8 mouse cellular contexts compared by ENCODE assay signal in the genomic region with DNA sequence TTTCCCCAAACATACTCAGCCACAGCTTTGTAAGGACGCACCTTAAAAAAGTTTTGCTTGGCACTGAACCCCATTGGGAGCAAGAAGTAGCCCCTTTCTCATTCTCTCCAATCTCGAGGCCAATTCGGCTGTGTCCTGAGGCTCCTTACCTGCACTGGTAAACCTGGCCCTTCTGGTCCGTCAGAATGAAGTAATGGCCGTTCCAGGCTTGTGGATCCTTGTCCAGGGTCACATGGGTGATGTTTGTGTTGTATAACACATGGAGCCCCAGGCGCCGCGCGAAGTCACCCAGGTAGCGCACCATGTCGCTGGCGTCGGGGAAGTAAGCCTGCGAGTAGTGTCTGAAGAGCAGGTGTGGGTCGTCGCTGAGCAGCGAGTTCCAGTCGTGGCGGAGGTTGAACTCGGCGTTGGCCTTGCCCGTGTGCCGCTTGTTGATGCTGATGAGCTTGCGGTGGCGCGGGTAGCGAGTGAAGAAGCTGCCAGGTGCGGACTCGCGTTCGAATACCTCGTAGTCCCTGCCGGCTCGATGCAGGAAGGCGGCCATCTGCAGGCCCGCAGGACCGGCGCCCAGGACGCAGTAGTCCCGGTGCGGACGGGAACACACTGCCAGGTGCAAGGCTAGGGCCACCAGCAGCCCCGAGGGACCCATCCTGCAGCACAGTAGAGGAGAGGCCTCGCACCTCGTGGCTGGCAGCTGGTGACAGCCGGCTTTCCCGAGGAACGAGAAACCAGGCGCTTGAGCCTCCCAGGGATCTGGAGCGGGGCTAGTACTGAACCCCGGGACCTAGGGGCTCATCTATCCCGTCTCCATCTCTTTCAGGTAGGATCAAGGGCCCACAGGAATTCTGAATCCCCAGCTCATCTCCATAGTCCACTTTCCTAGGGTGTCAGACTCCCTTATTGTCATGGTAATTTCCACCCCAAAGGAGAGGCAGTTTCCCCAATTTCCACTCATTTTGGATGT. TPM values are rescaled to one million over a fixed set of nuclear protein-coding genes. Genes with fewer than 3 reads are reported as not detected.
DNase-seq lines count a peak whose midpoint lies in the region; ATAC-seq and TF ChIP-seq lines count a peak whose summit lies in the region.

No protein-coding gene starts in this region.

- H3K27me3 ChIP-seq in erythroblast, embryonic 14.5 days (ENCODE audit: control insufficient read depth): peaks cover 47% of the 10 kb centered on the region
- H3K27me3 ChIP-seq in heart, postnatal 0 days (ENCODE audit: control insufficient read depth, insufficient read depth, low read length): peaks cover 24% of the 10 kb centered on the region
- peaks cover 46% of the 10 kb centered on the region for H3K27me3 ChIP-seq in liver, embryonic 13.5 days

- TF ChIP-seq EP300 in heart, postnatal 0 days (IDR thresholded peaks at IDR 0.05; ENCODE audit: low read depth): no peak

- peaks cover 31% of the 10 kb centered on the region for H3K36me3 ChIP-seq in erythroblast, embryonic 14.5 days (ENCODE audit: control insufficient read depth)
- H3K36me3 ChIP-seq in heart, postnatal 0 days (replicated peaks; ENCODE audit: control insufficient read depth, insufficient read depth, low read length): peaks cover 24% of the 10 kb centered on the region
- H3K36me3 ChIP-seq in liver, embryonic 13.5 days: peaks cover 28% of the 10 kb centered on the region

- H3K27ac ChIP-seq in heart, postnatal 0 days (ENCODE audit: low read depth): no peak overlapping the region
- H3K27ac ChIP-seq in liver, embryonic 13.5 days: no peak overlapping the region

- DNase-seq in spleen, postnatal 10 days (ENCODE audit: low spot score in 2 of 2): peak; percentile 15 to 31
- no peak for DNase-seq in spleen, postnatal 36 days (ENCODE audit: low spot score in 2 of 2)
- no peak for DNase-seq in heart, postnatal 0 days (ENCODE audit: low spot score)
- DNase-seq in liver, embryonic 13.5 days: no peak
- peak; percentile 30 for DNase-seq in retina, postnatal 1 day
- DNase-seq in yolk sac, embryonic 10.5 days (ENCODE audit: low spot score): no peak

- peak overlapping the region; percentile 59 for H3K4me3 ChIP-seq in erythroblast, embryonic 14.5 days (replicated peaks)
- peak overlapping the region; percentile 43 for H3K4me3 ChIP-seq in heart, postnatal 0 days (ENCODE audit: low read depth, low read length)
- peak overlapping the region; percentile 55 for H3K4me3 ChIP-seq in liver, embryonic 13.5 days (replicated peaks)

- ATAC-seq in erythroblast, adult 5-6 weeks (replicated peaks; ENCODE audit: low FRiP score, poor library complexity, severe bottlenecking): no peak
- ATAC-seq in heart, postnatal 0 days (ENCODE audit: insufficient read depth, low read depth): no peak
- ATAC-seq in liver, embryonic 13.5 days (ENCODE audit: low read depth): 0 out of 2 replicates have a peak, but pooled peaks have one; percentile 10

- no peak for TF ChIP-seq CTCF in heart, postnatal 0 days (IDR thresholded peaks at IDR 0.05; ENCODE audit: low read depth)

- H3K9me3 ChIP-seq in erythroblast, embryonic 14.5 days (ENCODE audit: control insufficient read depth, low read length): peaks cover 7% of the 10 kb centered on the region; the same call in 1 of the 2 replicates
- H3K9me3 ChIP-seq in heart, postnatal 0 days (replicated peaks; ENCODE audit: control insufficient read depth, low read length): no peaks in the 10 kb centered on the region
- H3K9me3 ChIP-seq in liver, embryonic 13.5 days (replicated peaks): no peaks in the 10 kb centered on the region

- peak overlapping the region; percentile 60 for H3K4me2 ChIP-seq in heart, postnatal 0 days (ENCODE audit: low read depth, low read length)
- H3K4me2 ChIP-seq in liver, embryonic 13.5 days: peak overlapping the region; percentile 76

- H3K4me1 ChIP-seq in erythroblast, embryonic 14.5 days (ENCODE audit: control insufficient read depth): peaks cover 38% of the 10 kb centered on the region
- H3K4me1 ChIP-seq in heart, postnatal 0 days (ENCODE audit: control insufficient read depth, insufficient read depth): peaks cover 12% of the 10 kb centered on the region
- H3K4me1 ChIP-seq in liver, embryonic 13.5 days (replicated peaks): peaks cover 39% of the 10 kb centered on the region

- H3K9ac ChIP-seq in heart, postnatal 0 days (replicated peaks; ENCODE audit: low read depth, low read length): no peak overlapping the region
- H3K9ac ChIP-seq in liver, embryonic 13.5 days: peak overlapping the region; percentile 53

- 8% methylated on average over 52 of the region's 52 CpGs for WGBS in heart, postnatal 0 days
- WGBS in liver, embryonic 13.5 days (ENCODE audit: insufficient replicate concordance): 12% methylated on average over 52 of the region's 52 CpGs

RNA-seq across cellular contexts. Expression of a gene that starts 0.8 kb away (rescaled TPM):
- polyA plus RNA-seq in erythroblast, embryonic 14.5 days (2012): 0.04 and 0.06 TPM in 2 replicates
- total RNA-seq in erythroblast, adult 5-6 weeks (2015; ENCODE audit: low replicate concordance): 2.1 and 5.9 TPM in 2 replicates
- 2.5 and 4.7 TPM in 2 replicates for total RNA-seq in erythroblast, adult 5-6 weeks (2017; ENCODE audit: low replicate concordance)
- total RNA-seq in heart, postnatal 0 days (2014; rRNA removed; ENCODE audit: low replicate concordance): 1.0 and 1.2 TPM in 2 replicates
- polyA plus RNA-seq in heart, postnatal 0 days (2015; fragmentation: Nextera tagmentation; extraction: Ambion mirVana): 0.12 and 0.16 TPM in 2 replicates
- 1.0 and 1.1 TPM in 2 replicates for polyA plus RNA-seq in liver, embryonic 13.5 days (2015; fragmentation: Nextera tagmentation; extraction: Ambion mirVana)

RNA-seq across cellular contexts. Expression of a gene that starts 14.9 kb away (rescaled TPM):
- 8.2 and 8.3 TPM in 2 replicates for polyA plus RNA-seq in erythroblast, embryonic 14.5 days (2012)
- 41.5 and 85.3 TPM in 2 replicates for total RNA-seq in erythroblast, adult 5-6 weeks (2015; ENCODE audit: low replicate concordance)
- 47.5 and 50.3 TPM in 2 replicates for total RNA-seq in erythroblast, adult 5-6 weeks (2017; ENCODE audit: low replicate concordance)
- total RNA-seq in heart, postnatal 0 days (2014; rRNA removed; ENCODE audit: low replicate concordance): 99.5 and 110 TPM in 2 replicates
- 80.0 and 90.6 TPM in 2 replicates for polyA plus RNA-seq in heart, postnatal 0 days (2015; fragmentation: Nextera tagmentation; extraction: Ambion mirVana)
- 200 and 222 TPM in 2 replicates for polyA plus RNA-seq in liver, embryonic 13.5 days (2015; fragmentation: Nextera tagmentation; extraction: Ambion mirVana)

RNA-seq across cellular contexts. Expression of a gene that starts 26.9 kb away (rescaled TPM):
- polyA plus RNA-seq in erythroblast, embryonic 14.5 days (2012): 41.7 and 44.1 TPM in 2 replicates
- total RNA-seq in erythroblast, adult 5-6 weeks (2015; ENCODE audit: low replicate concordance): 63.7 and 67.4 TPM in 2 replicates
- 16.9 and 29.4 TPM in 2 replicates for total RNA-seq in erythroblast, adult 5-6 weeks (2017; ENCODE audit: low replicate concordance)
- total RNA-seq in heart, postnatal 0 days (2014; rRNA removed; ENCODE audit: low replicate concordance): 72.2 and 106 TPM in 2 replicates
- polyA plus RNA-seq in heart, postnatal 0 days (2015; fragmentation: Nextera tagmentation; extraction: Ambion mirVana): 317 and 322 TPM in 2 replicates
- 235 and 238 TPM in 2 replicates for polyA plus RNA-seq in liver, embryonic 13.5 days (2015; fragmentation: Nextera tagmentation; extraction: Ambion mirVana)

Comparison
In these comparisons a context has a peak if more than half of its experiments do, and no peak if none do; other contexts are left out.
1. DNase-seq: peak in spleen, postnatal 10 days (2 of 2) and retina, postnatal 1 day (single experiment); none in spleen, postnatal 36 days (0 of 2), heart, postnatal 0 days (single experiment), liver, embryonic 13.5 days (single experiment) and yolk sac, embryonic 10.5 days (single experiment).
2. Peak in every context shown above with its lines, with median percentiles within 50 percentile points of each other: H3K4me3 ChIP-seq.